Mouse (Mus musculus) brain, adult 2 months (tissue): ENCODE results near the gene BC052040.
A peak's percentile ranks its signal among the peaks of the same experiment; 100 is the strongest.

Experiments
- DNase-seq: peaks from one replicate; pipeline ENCODE4 v3.0.0; 2011; ENCODE audit warnings: low read depth, low spot score

The BC052040 gene

GRCm38 (mm10) chr2:115581241-115581988 lies at the start of gene BC052040:
Gene BC052040 (plus strand): TSS chr2:115581716.
- DNase-seq = peak; percentile 95

DNA sequence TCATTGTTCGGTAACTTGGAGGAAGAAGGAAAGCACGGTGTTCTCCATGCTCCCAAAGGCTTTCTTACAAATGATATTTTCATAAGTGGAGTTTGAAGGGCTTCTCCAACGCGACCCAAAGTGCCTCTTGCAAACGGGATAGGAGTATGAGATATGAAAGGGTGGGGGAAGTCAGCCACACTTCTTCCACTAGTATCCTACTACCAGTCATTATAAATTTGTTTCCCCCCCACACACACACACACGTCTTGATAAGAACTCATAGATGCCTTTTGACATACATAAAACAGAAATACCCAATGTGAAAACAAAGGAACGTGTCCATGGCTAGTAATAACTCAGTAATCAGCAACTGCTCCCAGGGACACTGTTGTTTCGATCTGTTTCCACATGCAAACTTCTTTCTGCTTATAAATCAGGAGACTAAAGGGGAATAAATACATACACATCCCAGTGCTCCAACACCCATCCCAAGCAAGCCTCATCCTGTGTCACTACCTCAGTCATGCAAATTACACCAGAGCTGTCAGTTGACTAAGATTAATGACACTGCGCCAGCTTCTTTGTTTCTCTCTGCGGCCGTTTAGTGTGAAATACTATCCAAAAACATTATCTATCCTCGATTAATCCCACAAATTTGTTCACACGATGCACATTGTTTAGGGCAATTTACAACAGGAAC lies 43.4 kb upstream of the BC052040 start:
- DNase-seq = no peak

- DNase-seq = no peak
These were observed 42.7 kb upstream of the BC052040 start for GRCm38 (mm10) chr2:115538691-115539283.

GRCm38 (mm10) chr2:115539731-115540130 lies 41.8 kb upstream of the BC052040 start:
- DNase-seq = no peak

- DNase-seq = no peak
These were observed 39.0 kb upstream of the BC052040 start for GRCm38 (mm10) chr2:115542401-115543123.

GRCm38 (mm10) chr2:115543212-115543611 lies 38.3 kb upstream of the BC052040 start:
- DNase-seq = no peak

DNA sequence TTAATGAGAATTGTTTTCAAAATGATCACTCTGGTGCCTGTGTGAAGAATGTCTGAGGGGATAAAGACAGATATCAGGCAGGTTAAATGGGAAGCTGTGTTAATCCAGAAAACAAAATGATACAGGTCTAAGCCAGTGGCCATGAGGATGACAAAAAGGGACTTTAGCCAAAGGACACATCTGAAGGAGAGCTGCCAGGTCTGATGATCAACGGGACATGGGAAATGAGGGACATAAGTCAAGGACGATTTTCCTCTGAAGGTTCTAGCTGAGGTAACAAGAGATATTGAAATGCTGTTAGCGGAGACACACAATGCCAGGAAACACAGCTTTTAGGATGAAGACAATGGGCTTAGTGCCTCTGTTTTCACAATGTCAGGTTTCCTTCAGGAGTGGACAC lies 29.6 kb upstream of the BC052040 start:
- no peak for DNase-seq

DNA sequence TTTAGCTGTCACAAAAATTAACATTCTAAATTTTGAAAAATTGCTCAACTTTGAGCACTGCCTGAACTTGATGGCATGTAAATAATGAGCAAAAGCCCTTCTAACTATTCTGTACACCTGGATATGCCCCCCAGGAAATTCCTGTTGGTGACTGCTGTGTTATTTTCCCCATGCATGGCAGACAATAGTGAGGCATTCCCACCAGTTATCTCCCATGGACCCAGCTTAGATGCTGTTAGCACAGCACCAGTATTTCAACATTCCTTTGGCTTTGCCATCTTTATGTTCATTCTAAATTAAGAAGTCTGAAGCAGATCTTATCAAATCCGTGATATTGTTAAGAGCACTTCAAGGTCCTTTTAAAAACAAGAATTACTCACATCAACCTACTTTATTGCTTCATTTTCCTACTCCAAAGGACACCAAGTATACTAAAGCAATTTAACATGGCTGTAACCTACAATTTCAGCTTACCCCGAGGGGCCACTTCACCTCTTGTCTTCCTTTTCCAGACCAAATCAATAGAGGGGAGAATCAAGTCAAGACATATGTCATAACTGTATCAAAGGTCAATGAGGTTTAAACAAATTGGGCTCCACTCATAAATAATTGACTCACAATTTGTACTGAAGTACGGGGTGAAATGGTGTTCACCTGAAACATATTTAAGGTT lies 19.2 kb upstream of the BC052040 start:
- DNase-seq = no peak

- DNase-seq = peak; percentile 53
These were observed 18.0 kb upstream of the BC052040 start for GRCm38 (mm10) chr2:115563436-115564093.

GRCm38 (mm10) chr2:115571996-115572395 lies 9.5 kb upstream of the BC052040 start:
- DNase-seq = no peak

- DNase-seq = no peak
These were observed 6.7 kb upstream of the BC052040 start for GRCm38 (mm10) chr2:115574802-115575201.

DNA sequence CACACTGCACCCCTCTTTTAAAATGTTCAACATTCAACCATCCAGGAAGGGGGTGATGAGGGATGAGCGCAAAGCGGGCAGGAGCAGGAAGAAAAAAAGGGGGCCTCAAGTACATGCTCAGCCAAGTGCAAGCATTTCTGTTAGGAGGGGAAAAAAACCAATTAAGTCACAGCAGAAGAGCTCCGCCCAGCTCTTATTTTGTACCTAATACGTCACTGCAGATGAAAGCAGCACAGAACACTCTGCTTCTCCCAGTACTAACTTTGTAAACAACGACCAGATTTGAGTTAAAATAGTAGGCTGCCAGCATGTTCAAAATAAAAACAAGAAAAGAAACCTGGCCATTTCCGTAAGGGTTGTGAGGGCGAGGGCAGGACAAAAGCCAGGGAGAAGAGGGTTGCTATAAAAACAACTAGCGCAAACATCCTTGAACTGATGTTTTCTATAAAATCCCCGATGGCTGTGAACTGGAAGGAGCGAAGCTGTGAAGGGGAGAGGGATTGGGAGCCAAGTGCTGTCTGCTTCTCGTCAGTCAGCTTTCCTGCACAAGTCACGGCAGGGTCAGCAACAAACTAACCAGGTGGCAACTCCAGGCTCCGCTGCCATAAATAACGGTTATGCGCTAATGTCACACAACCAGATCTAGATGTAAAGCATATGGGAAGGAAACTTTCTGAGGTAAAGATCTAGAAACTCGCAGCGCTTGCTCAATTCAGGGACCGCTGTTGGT lies 2.2 kb upstream of the BC052040 start:
- no peak for DNase-seq

DNA sequence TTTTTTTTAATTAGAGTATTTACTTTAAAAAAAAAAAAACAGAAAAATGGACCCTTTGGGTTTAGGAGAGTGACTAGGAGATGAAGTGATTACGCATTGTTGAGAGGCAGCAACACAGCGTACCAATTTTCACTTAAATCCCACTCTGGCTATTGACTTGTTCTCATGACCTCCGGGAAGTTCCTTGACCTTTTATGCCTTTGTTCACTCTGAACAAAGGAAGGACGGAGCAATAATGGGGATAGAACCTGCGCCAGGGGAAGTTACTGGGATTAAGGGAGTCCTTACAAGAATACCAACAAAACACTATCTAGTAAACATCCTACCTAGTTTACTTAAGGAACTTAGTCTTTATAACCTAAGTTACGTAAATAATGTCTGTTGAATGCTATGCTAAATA lies 1.5 kb upstream of the BC052040 start:
- DNase-seq = no peak

- no peak for DNase-seq
These were observed 583 bp downstream of the BC052040 start for GRCm38 (mm10) chr2:115581989-115582608.

DNA sequence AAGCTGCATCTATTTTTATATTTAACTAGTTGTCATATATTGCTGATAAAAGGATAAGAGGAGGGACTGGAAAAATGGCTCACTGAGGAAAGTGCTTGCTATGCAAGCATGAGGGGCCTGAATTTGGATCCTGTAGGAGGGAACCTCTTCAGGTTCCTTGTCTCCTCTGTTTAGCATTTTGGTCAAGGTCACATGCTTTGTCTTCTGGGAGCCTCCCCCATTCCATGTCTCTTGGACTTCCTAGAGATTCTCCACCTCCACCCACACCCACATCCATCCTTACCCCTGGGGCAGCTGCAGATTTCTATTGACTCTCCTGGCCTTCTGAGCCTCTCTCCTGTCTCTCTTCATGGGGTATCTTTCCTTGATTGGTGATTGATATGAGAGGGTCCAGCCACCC lies 2.3 kb downstream of the BC052040 start:
- DNase-seq = no peak

DNA sequence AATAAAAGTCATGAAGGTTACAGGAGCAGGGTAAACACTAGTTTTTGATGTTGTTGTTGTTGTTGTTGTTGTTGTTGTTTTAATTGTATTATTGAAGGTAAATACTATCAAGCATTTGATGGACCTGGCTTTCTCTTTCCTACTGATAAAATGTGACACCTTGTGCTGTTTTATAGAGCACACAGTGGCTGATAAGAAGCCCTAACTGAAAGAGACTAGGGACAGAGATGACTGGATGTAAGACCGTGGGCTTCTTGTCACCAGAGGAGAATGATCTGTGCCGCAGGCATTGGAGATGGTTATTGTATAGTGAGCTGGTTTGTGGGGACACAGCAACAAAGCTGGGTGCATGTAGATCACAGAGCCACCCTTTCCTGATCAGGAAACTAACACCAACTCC lies 9.1 kb downstream of the BC052040 start:
- no peak for DNase-seq

DNA sequence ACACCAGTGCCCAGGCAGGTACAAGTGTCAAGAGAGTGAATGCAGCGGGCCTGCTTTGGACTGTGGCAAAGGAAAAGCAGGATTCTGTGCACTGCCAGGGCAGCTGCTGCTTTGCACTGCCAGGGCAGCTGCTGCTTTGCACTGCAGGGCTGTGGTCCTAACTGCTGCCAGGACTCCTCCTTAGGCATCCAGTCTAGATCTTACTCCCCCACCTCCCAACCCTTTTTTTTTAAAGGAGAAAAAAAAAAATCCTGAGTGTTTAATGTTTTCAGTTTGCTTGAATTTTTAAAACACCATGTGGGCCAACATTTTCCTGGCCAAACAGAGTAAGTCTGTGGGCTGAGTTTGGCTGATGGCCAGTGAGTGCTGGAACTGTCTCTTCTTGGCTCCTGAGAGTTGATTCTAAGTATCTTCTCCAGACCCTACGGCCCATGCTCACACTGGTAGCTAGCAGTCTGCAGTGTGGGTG lies 11.2 kb downstream of the BC052040 start:
- DNase-seq = peak; percentile 79

DNA sequence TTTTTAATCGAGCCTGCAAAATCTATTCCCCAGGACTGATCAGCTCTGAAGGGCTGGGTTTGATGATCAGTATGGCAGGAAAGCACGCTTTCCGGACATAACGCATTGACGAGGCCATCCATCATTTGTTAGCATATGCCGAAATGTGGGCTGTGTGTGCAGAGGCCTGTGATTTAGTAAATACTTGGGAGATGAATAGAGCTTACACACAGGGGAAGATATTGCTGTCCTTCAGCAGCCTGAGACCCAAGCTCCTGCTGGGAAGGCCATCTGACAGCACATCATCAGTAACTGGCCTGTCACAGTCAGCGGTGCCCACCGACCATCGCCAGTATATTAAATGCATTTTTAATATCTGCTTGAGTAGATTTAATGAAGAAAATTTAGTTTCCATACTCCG lies 15.5 kb downstream of the BC052040 start:
- DNase-seq = no peak

- DNase-seq = no peak
These were observed 16.8 kb downstream of the BC052040 start for GRCm38 (mm10) chr2:115598266-115598665.

DNA sequence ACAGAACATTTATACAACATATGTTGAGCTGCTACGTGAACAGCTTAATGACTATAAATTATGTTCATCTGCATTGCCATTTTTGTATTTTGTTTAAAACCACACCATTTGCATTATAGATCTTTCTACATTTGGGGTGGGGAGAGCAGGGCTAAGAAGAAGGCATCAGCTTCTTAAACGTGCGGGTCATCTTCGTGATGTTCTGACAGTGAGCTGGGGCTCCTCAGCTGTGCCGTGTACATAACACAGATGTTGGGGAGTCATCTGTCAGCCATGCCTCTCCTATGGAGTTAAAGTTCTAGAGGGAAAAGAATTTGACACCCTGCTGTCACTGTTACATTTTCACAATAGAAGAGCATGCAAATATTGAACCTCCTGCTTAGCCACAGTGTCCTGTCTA lies 19.2 kb downstream of the BC052040 start:
- no peak for DNase-seq
